Mouse (Mus musculus): ENCODE data around the gene Doc2a. TPM values are rescaled to one million over a fixed set of nuclear protein-coding genes. Genes with fewer than 3 reads are reported as not detected.
A peak's percentile ranks its signal among the peaks of the same experiment; 100 is the strongest.

Gene Doc2a
- polyA plus RNA-seq, 1 experiment from 2014 or later = 0.37 TPM

DNA sequence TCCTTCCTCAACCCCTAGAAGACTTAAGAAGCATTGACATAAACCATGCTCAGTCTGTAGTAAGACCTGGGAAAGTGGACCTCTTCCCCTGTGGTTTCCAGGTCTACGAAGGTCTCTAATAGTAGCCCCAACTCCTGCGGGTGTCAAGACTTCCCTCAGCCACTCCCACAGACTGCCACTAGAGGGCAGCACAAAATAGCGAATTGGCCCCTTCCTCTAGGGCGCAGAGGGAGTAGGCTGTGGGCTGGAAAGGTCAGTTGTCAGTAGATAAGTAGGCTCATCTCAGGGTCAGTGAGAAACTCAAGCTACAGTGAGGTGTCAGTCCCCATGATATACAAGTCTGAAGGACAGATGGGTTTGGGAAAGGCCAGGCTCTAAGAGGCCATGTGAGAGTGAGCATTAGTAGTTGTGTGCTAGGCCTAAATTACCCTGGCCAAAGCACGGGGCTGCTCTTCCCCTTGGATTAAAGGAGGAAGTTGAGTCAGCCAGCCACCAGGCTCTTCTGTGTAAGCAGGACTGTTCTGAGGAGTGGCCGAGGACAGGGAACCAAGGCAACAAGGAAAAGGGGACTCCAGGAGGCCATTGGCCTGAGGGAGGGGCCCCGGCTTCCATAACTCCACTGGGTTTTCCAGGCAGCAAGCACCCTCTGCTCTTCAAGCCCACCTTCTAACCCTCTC, 25.2 kb upstream of the Doc2a start:
- Histone ChIP-seq H3K36me3 (ENCODE audit: control insufficient read depth, insufficient read depth, low read length) (no peaks in the 10 kb centered on the region), H3K4me3 (ENCODE audit: low read length) (no peak overlapping the region), H3K4me1 (ENCODE audit: control insufficient read depth, insufficient read depth, low read length) (peaks cover 3% of the 10 kb centered on the region), H3K27ac (ENCODE audit: low read length) (no peak overlapping the region), H3K4me2 (ENCODE audit: low read depth, low read length) (no peak overlapping the region), H3K27me3 (replicated peaks; ENCODE audit: control insufficient read depth, insufficient read depth, low read length) (peaks cover 20% of the 10 kb centered on the region), H3K9ac (ENCODE audit: low read depth, low read length) (no peak overlapping the region), H3K9me3 (ENCODE audit: control insufficient read depth, low read length) (peaks cover 3% of the 10 kb centered on the region; the same call in 1 of the 2 replicates)
- 23% methylated on average over 7 of the region's 7 CpGs for WGBS
- ATAC-seq = peak; percentile 55

DNA sequence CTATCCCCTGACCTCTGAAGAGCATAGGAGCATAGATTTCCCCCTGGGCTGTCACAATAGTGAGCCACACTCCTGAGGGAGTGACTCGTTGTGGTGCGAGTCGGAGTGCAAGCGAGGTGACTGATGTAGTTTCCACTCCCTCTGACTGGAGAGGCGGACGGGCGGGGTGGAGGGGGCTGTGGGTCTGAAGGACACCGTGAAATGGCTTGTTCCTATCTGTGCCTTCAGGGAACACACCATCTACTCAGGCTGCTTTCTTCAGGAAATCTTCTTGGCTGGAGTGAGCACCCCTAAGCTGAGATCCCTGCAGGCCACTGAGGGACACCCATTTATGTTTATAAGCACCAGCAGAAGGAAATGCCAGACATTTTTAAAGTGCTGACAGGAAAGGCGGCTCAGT, 24.5 kb upstream of the Doc2a start:
- Histone ChIP-seq H3K4me2 (ENCODE audit: low read depth, low read length) (peak overlapping the region; percentile 51), H3K27ac (ENCODE audit: low read length) (no peak overlapping the region), H3K27me3 (replicated peaks; ENCODE audit: control insufficient read depth, insufficient read depth, low read length) (peaks cover 23% of the 10 kb centered on the region), H3K4me3 (ENCODE audit: low read length) (no peak overlapping the region), H3K36me3 (ENCODE audit: control insufficient read depth, insufficient read depth, low read length) (no peaks in the 10 kb centered on the region), H3K9me3 (ENCODE audit: control insufficient read depth, low read length) (peaks cover 3% of the 10 kb centered on the region; the same call in 1 of the 2 replicates), H3K9ac (ENCODE audit: low read depth, low read length) (no peak overlapping the region), H3K4me1 (ENCODE audit: control insufficient read depth, insufficient read depth, low read length) (peaks cover 3% of the 10 kb centered on the region)
- ATAC-seq = no peak
- WGBS = 20% methylated on average over 9 of the region's 9 CpGs

DNA sequence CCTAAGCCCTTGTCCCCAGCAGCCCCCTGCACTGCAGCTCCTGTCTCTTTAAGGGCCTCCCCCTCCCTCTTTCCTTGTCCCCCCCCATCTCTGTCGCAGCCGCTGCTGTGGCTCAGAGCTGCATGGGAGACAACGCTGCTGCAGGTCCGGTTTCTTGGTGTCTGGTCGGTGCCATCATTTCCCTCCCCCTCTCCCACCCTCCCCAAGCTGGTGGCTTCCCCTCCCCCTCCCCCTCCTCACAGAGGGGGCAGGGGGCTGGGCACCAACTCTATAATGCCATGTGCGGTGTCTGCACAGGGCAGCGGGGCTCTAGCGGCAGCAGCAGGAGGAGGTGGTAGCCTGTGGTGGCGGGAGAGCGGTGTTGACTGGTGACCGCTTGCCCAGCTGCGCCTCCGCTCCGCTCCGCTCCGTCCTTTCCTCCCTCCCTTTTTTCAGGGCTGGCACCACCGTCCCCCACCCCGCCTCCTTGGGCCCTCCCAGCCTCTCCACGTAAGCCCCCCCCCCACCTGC, 24.0 kb upstream of the Doc2a start:
- Histone ChIP-seq H3K4me1 (ENCODE audit: control insufficient read depth, insufficient read depth, low read length) (peaks cover 3% of the 10 kb centered on the region), H3K9ac (ENCODE audit: low read depth, low read length) (peak overlapping the region; percentile 45; the same call in 1 of the 2 replicates), H3K4me3 (ENCODE audit: low read length) (peak overlapping the region; percentile 34), H3K27ac (ENCODE audit: low read length) (no peak overlapping the region), H3K36me3 (ENCODE audit: control insufficient read depth, insufficient read depth, low read length) (no peaks in the 10 kb centered on the region), H3K9me3 (ENCODE audit: control insufficient read depth, low read length) (peaks cover 3% of the 10 kb centered on the region; the same call in 1 of the 2 replicates), H3K27me3 (replicated peaks; ENCODE audit: control insufficient read depth, insufficient read depth, low read length) (peaks cover 23% of the 10 kb centered on the region), H3K4me2 (ENCODE audit: low read depth, low read length) (peak overlapping the region; percentile 51)
- ATAC-seq = no peak
- 0% methylated on average over 8 of the region's 19 CpGs for WGBS

DNA sequence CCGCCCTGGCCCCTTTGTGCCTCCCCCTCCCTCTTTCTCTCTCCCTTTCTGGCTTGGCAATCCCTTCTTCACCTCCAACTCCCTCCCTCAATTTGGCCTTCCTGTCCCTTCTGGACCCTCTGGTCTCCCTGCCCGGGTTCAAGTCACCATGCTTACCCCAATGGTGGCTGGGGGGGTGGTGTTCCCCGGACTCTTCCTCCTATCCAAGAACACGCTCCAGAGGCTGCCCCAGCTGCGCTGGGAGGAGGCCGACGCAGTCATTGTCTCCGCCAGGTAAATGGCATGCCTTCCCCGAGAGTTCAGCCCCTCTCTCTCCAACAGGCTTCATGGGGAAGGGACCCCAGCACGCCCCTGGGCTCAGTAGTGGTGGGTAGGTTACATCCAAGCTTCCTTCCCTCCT, 23.3 kb upstream of the Doc2a start:
- Histone ChIP-seq H3K9me3 (ENCODE audit: control insufficient read depth, low read length) (peaks cover 2% of the 10 kb centered on the region; the same call in 1 of the 2 replicates), H3K4me3 (ENCODE audit: low read length) (no peak overlapping the region), H3K36me3 (ENCODE audit: control insufficient read depth, insufficient read depth, low read length) (no peaks in the 10 kb centered on the region), H3K4me1 (ENCODE audit: control insufficient read depth, insufficient read depth, low read length) (peaks cover 3% of the 10 kb centered on the region), H3K27ac (ENCODE audit: low read length) (no peak overlapping the region), H3K9ac (ENCODE audit: low read depth, low read length) (no peak overlapping the region), H3K27me3 (replicated peaks; ENCODE audit: control insufficient read depth, insufficient read depth, low read length) (peaks cover 23% of the 10 kb centered on the region), H3K4me2 (ENCODE audit: low read depth, low read length) (no peak overlapping the region)
- ATAC-seq = no peak
- 13% methylated on average over 10 of the region's 10 CpGs for WGBS

DNA sequence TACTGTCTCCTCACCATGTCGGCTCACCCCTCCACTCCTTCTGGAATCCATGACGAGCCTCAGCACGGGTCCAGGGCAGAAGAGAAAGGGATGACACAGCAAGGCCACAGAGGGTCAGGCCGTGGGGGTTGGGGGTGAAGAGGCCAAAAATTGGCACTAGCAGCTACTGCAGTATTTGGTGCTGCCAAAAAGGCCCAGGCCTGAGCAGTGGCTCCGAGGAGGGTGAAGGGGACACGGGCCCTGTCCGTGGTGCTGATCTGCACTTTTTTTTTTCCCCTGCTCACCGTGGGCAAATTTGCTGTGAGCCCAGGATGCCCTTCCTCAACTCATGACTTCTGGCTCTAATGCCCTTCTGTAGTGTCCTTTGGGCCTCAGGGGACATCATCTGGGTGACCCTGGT, 21.8 kb upstream of the Doc2a start:
- Histone ChIP-seq H3K4me3 (ENCODE audit: low read length) (no peak overlapping the region), H3K36me3 (ENCODE audit: control insufficient read depth, insufficient read depth, low read length) (no peaks in the 10 kb centered on the region), H3K27me3 (replicated peaks; ENCODE audit: control insufficient read depth, insufficient read depth, low read length) (peaks cover 23% of the 10 kb centered on the region), H3K9ac (ENCODE audit: low read depth, low read length) (no peak overlapping the region), H3K9me3 (ENCODE audit: control insufficient read depth, low read length) (no peaks in the 10 kb centered on the region), H3K4me1 (ENCODE audit: control insufficient read depth, insufficient read depth, low read length) (peaks cover 3% of the 10 kb centered on the region), H3K4me2 (ENCODE audit: low read depth, low read length) (no peak overlapping the region), H3K27ac (ENCODE audit: low read length) (no peak overlapping the region)
- no peak for ATAC-seq
- 23% methylated on average over 8 of the region's 8 CpGs for WGBS

DNA sequence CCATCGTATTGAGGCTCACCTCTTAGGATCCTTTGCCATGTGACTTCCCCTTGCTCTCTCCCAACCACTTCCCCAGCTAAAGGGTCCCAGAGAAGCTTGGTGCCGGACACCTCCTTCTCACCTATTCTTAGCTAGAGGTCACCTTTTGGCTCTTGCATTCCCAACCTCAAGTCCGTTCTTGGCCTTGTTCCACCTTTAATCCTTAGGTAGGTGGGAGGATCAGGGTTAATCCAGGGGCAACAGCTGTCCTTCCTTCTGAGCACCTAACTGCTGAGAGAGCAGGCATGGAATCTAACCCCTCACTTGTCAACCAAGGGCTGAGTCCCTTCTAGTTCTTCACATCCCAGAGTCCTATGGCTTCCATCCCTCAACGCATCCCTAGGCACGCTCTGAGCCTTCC, 21.3 kb upstream of the Doc2a start:
- no peak overlapping the region for H3K4me3 ChIP-seq (ENCODE audit: low read length)
- no peak overlapping the region for H3K4me2 ChIP-seq (ENCODE audit: low read depth, low read length)
- no peak for ATAC-seq
- H3K9me3 ChIP-seq (ENCODE audit: control insufficient read depth, low read length) = no peaks in the 10 kb centered on the region
- H3K27me3 ChIP-seq (replicated peaks; ENCODE audit: control insufficient read depth, insufficient read depth, low read length) = peaks cover 23% of the 10 kb centered on the region
- no peak overlapping the region for H3K9ac ChIP-seq (ENCODE audit: low read depth, low read length)
- H3K4me1 ChIP-seq (ENCODE audit: control insufficient read depth, insufficient read depth, low read length) = peaks cover 3% of the 10 kb centered on the region
- no peaks in the 10 kb centered on the region for H3K36me3 ChIP-seq (ENCODE audit: control insufficient read depth, insufficient read depth, low read length)
- H3K27ac ChIP-seq (ENCODE audit: low read length) = no peak overlapping the region
- WGBS = 74% methylated on average over 5 of the region's 5 CpGs

DNA sequence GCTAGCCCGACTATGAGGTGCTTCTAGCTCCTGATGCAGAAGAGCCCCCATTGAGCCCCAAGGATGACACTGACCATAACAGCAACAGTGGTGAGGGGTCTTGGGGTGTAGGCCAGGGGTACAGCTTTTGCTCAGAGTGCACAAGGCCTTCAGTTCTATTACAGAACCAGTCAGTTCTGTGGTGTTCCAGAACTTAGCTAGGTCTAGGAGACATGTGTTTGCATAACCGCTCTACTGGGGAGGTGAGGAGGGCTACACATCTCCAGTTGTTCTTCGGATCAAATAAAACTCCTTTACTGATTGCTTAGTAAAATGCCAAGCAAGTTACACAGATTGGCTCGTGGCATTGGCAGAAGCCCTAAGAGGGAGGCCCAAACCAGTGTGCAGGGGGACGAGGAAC, 15.7 kb upstream of the Doc2a start, which contains the start of gene 4930451I11Rik:
Gene 4930451I11Rik (minus strand): TSS at position 101 of the 400 bp plus-strand sequence.
- H3K27me3 ChIP-seq (replicated peaks; ENCODE audit: control insufficient read depth, insufficient read depth, low read length) = 0 out of 2 replicates have a peak, but pooled peaks cover 6% of the 10 kb centered on the region
- 55% methylated on average over 5 of the region's 5 CpGs for WGBS
- H3K9me3 ChIP-seq (ENCODE audit: control insufficient read depth, low read length) = 0 out of 2 replicates have a peak, but pooled peaks cover 2% of the 10 kb centered on the region
- no peaks in the 10 kb centered on the region for H3K36me3 ChIP-seq (ENCODE audit: control insufficient read depth, insufficient read depth, low read length)
- no peak within 1 kb of the TSS for H3K27ac ChIP-seq (ENCODE audit: low read length)
- H3K4me2 ChIP-seq (ENCODE audit: low read depth, low read length) = peak within 1 kb of the TSS; percentile 56
- peak within 1 kb of the TSS; percentile 35 for H3K4me3 ChIP-seq (ENCODE audit: low read length)
- peaks cover 3% of the 10 kb centered on the region; the same call in 1 of the 2 replicates for H3K4me1 ChIP-seq (ENCODE audit: control insufficient read depth, insufficient read depth, low read length)
- H3K9ac ChIP-seq (ENCODE audit: low read depth, low read length) = 0 out of 2 replicates have a peak within 1 kb of the TSS, but pooled peaks have one; percentile 33
- no peak for ATAC-seq

DNA sequence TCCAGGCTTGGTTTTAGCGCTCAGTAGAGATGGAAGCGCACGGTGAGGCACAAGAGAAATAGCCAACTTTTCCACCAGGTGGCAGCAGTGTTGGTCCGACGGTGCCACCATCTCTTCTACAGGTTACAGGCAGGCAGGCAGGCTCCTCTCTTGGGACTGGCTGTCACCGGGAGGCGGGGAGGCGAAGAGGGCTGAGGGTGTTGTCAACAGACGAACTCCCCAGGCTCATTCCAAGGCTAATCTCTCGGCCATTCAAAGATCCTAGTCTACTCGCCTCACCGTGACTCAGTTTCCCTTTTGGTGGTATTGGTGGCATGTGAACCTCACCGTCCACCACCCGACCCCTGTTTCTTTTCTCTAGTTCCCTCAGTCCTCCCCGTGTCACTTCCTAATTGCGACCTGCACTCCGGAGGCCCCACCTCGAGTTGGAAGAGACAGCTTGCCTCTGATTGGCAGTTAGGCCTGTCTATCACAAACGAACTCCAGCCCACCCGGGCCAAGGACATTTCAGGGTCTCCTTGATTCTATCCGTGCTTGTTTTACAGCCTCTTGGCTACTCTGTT, 15.1 kb upstream of the Doc2a start:
- H3K4me3 ChIP-seq (ENCODE audit: low read length) = peak overlapping the region; percentile 35
- peaks cover 3% of the 10 kb centered on the region; the same call in 1 of the 2 replicates for H3K4me1 ChIP-seq (ENCODE audit: control insufficient read depth, insufficient read depth, low read length)
- 0 out of 2 replicates have a peak, but pooled peaks cover 2% of the 10 kb centered on the region for H3K9me3 ChIP-seq (ENCODE audit: control insufficient read depth, low read length)
- H3K27ac ChIP-seq (ENCODE audit: low read length) = no peak overlapping the region
- peak; percentile 91 for ATAC-seq
- peak overlapping the region; percentile 56 for H3K4me2 ChIP-seq (ENCODE audit: low read depth, low read length)
- H3K27me3 ChIP-seq (replicated peaks; ENCODE audit: control insufficient read depth, insufficient read depth, low read length) = 0 out of 2 replicates have a peak, but pooled peaks cover 6% of the 10 kb centered on the region
- 0 out of 2 replicates have a peak overlapping the region, but pooled peaks have one; percentile 33 for H3K9ac ChIP-seq (ENCODE audit: low read depth, low read length)
- WGBS = 1% methylated on average over 21 of the region's 21 CpGs
- no peaks in the 10 kb centered on the region for H3K36me3 ChIP-seq (ENCODE audit: control insufficient read depth, insufficient read depth, low read length)

DNA sequence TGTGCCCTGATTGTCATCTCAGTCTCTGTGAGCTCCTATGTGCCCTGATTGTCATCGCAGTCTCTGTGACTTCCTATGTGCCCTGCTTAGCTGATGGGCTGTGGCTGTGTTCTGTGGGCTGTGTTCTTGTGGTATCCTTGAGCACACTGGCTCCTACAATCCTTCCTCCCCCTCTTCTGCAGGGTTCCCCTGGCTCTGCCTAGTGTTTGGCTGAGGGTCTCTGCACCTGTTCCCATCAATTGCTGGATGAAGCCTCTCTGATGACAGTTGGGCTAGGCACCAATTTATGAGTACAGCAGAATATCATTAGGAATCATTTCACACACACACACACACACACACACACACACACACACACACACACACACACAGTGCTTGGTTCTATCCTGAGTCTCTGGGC, 13.9 kb upstream of the Doc2a start:
- Histone ChIP-seq H3K4me3 (ENCODE audit: low read length) (no peak overlapping the region), H3K27ac (ENCODE audit: low read length) (no peak overlapping the region), H3K4me1 (ENCODE audit: control insufficient read depth, insufficient read depth, low read length) (peaks cover 3% of the 10 kb centered on the region; the same call in 1 of the 2 replicates), H3K36me3 (ENCODE audit: control insufficient read depth, insufficient read depth, low read length) (no peaks in the 10 kb centered on the region), H3K9me3 (ENCODE audit: control insufficient read depth, low read length) (0 out of 2 replicates have a peak, but pooled peaks cover 2% of the 10 kb centered on the region), H3K4me2 (ENCODE audit: low read depth, low read length) (no peak overlapping the region), H3K27me3 (replicated peaks; ENCODE audit: control insufficient read depth, insufficient read depth, low read length) (0 out of 2 replicates have a peak, but pooled peaks cover 3% of the 10 kb centered on the region), H3K9ac (ENCODE audit: low read depth, low read length) (no peak overlapping the region)
- ATAC-seq = no peak
- WGBS = 95% methylated on average over 1 of the region's 1 CpGs

All from intestine, embryonic 16.5 days (tissue).